Mouse (Mus musculus) layer of hippocampus, adult 9-11 months (tissue): ENCODE measurements around the gene Ly6g6c.

Experiments used
- DNase-seq: peaks from one replicate; pipeline ENCODE4 v3.0.0; 2022

Gene Ly6g6c

DNA sequence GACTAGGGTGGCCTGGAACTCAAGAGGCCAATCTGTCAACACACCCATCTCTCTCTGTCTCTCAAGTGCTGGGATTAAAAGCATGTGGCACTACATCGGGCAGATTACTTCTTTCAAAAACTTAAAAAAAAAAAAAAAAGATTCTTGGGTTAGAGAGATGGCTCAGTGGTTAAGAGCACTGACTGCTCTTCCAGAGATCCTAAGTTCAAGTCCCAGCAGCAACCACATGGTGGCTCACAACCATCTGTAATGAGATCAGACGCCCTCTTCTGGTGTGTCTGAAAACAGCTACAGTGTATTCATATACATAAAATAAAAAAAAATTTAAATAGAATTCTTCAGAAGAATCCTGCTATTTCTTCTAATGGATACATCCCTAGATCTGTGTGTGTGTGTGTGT lies 23.0 kb downstream of the Ly6g6c start:
- DNase-seq, result no peak

DNA sequence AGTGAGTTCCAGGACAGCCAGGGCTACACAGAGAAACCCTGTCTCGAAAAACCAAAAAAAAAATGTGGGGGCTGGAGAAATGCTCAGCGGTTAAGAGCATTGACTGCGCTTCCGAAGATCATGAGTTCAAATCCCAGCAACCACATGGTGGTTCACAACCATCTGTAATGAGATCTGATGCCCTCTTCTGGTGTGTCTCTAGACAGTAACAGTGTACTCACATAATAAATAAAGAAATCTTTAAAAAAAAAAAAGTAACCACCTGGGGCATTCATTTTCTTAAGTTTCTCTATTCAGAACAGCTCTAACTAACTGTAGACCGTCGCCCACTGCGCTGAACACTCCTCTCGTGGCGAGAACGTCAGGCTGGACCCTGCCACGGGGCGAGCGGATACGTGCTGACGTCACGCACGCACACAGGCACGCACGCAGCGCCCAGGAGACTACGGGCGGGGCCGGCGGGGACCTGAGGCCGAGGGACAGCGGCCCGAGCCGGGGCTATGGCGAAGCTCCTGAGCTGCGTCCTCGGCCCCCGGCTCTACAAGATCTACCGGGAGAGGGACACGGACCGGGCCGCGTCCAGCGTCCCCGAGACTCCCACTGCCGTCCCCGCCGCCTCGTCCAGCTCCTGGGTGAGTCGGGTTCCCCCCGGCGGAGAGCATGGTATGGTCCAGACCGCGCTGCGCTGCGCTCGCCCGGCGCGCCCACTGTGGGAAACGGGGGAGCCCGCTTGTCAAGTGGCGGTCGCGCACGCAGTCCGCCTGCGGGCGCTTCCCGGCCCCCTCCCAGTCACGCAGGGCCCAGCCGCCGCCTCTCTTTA lies 23.8 kb downstream of the Ly6g6c start, which contains the start of gene Abhd16a:
TSS of gene Abhd16a (plus strand) at position 439 of the 820 bp plus-strand sequence.
- peak; percentile 95 for DNase-seq

- DNase-seq, result no peak
Observed at GRCm38 (mm10) chr17:35090166-35090932, 25.2 kb downstream of the Ly6g6c start.

GRCm38 (mm10) chr17:35092403-35093198 lies 27.4 kb downstream of the Ly6g6c start:
- DNase-seq, result no peak

DNA sequence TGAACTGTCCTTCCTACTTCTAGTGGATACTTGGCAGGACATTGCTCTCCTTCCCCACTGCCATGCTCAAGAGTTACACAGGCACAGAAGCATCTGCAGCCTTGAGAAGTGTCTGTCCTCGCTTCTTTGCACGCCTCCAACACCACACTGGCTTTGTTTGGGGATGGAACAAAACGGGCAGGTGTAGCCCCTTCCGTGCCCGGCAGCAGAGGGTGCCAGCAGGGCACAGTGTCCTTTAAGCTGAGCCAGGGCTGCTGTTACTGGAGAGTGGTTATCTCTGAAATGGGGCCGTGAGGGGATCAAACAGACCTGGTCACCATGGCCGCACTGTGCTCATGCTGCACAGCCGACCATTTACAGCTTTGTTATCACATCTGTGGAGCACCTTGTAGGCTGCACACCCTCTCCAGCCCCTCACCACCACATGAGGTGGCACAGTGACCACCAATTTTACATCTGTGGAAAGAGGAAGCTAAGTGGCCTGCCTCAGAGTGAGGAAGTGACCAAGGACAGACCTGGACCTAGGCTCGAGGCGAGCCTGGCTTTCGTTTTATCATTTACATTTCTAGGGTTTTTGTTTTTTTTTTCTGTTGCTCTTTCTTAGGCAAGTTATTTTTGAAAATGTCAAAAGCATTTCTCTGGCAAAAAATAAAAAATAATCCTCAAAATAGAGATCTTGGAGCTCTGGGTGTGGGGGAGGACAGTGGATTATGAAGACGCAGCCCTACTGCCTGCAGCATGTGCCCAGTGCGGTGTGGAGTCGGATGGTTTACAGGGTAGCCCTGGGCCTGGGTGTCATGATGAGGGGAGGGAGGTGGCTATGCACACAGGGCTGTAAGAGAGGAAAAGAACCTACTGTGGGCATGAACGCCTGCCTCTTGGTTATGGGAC lies 29.5 kb downstream of the Ly6g6c start:
- DNase-seq, result no peak

DNA sequence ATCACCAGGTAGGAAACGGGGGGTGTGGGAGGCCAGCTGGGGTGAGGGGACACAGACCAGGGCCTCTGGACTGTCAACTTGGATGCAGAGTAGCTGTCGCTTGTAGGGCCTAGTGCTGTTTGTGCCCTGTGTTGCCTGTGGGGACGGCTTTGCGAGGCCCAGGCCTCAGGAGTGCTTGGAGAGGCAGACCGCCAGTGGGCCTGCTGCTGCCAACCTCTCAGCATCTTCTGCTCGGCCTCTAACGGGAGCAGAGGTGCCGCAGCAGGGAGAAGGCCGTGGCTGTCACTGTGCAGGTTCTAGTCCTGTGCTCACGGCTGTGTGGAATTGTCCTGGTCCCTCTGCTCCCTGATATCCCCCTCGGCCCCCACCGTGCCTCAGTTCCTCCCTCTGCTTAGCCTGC lies 31.4 kb downstream of the Ly6g6c start:
- no peak for DNase-seq

DNA sequence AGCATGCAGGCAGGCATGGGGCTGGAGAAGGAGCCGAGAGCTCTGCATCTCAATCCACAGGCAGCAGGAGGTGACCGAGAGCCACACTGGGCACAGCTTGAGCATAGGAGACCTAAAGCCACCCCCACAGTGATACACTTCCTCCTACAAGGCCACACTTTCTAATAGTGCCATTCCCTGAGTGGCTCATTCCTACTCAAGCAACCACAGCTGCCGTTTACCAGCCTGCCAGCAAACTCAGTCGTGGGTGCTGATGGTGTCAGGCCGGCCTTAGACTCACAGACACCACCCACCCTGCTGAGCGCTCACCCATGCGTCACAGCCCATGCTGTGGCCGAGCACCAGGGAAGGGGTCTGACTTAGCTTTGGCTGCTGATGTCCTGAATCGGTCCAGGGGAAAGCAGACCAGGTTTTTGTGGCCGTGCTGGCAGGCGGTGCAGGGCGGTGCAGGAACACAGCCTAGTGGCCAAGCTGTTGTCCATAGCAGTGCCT lies 32.0 kb downstream of the Ly6g6c start:
- peak; percentile 61 for DNase-seq

GRCm38 (mm10) chr17:35100196-35100765 lies 35.1 kb downstream of the Ly6g6c start:
- no peak for DNase-seq

DNA sequence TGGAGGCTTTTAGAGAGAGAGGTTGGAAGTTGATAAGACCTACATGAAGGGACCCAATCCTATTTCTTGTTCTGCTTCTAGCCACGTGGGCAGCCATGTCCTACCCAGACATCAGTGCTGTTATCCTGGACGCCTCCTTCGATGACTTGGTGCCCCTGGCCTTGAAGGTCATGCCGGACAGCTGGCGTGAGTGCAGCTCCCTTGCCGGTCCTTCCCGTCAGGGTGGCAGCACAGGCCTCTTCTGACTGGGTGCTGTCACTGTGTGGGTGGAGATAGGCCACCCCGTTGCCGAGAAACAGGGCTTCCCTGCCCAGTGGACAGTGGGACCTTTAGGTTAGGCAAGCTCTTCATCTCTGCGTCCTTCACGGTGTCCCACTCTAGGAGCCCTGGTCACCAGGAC lies 36.0 kb downstream of the Ly6g6c start:
- DNase-seq, result no peak

GRCm38 (mm10) chr17:35102299-35102698 lies 37.1 kb downstream of the Ly6g6c start:
- DNase-seq, result no peak

DNA sequence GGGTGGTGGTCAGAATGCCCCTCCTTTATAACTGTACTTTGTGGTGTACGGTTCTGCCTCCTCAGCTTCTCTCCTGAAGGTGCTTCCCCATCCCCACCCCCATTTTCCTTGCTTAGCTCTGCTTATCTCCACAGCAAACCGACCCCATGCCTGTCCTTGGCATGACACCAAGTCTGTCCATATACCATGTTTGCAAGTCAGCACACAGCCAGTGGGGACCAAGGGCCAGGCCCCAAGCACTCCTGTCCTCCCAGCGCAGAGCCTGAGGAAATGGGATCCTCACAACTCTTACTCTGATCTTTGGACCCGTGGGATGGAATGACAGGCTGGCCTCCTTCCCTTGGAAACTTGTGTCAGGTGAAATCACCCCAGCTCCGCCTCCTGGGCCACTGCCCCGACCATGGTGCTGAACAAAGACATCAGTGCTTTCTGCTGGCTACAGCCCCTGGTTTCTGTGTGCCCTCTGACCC lies 38.1 kb downstream of the Ly6g6c start:
- DNase-seq, result no peak

GRCm38 (mm10) chr17:35104079-35104478 lies 38.9 kb downstream of the Ly6g6c start:
- no peak for DNase-seq

GRCm38 (mm10) chr17:35104754-35105153 lies 39.6 kb downstream of the Ly6g6c start:
- DNase-seq, result no peak

DNA sequence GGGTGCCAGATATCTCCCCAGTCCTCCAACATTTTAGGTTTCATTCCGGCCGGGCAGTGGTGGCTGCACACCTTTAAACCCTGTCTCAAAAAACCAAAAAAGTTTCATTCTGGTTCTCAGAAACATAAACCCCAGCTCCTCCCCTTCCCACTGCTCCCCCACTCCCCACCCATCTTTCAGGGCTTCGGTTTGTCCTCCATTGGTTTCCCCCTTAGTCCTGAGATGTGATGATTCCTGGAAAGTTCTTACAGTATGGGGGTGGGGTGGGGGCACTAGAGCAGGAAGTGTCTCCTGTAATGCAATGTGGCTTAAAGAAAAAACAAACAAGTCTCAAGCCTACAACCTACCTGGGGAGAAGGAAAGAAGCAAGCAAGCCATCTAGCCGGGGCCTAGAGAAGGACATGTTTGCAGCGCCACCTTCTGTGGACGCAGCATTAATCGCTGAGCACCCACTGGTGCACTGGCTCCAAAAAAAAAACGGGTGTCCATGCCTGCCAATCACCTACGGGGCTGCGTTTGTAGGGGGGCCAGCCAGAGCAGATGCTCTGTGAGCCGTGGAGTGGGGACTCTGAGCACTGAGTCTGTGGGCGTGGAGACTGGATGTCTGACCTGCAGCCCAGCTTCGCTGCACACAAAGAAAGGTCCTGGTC lies 40.7 kb downstream of the Ly6g6c start:
- DNase-seq, result no peak

DNA sequence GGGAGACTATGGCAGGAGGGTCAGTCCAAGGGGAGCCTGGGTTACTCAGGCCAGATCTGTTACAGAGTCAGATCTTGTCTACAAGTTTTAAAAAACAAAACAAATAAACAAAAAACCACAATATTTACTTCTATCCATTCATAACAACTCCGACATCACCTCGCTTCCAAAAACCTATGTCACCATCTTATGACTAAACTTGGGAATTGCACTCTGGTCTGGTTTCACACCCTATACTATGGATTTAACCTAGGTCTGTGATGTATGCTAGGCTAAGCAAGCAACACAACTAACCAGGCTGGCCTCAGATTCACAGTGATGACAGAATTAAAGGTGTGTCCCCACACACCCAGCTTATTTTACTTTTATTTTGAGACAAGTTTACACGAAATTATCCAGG lies 41.3 kb downstream of the Ly6g6c start:
- no peak for DNase-seq

GRCm38 (mm10) chr17:35108097-35108496 lies 42.9 kb downstream of the Ly6g6c start, which contains the start of gene Ly6g5c:
Gene Ly6g5c (plus strand): TSS chr17:35108279.
- DNase-seq, result no peak

DNA sequence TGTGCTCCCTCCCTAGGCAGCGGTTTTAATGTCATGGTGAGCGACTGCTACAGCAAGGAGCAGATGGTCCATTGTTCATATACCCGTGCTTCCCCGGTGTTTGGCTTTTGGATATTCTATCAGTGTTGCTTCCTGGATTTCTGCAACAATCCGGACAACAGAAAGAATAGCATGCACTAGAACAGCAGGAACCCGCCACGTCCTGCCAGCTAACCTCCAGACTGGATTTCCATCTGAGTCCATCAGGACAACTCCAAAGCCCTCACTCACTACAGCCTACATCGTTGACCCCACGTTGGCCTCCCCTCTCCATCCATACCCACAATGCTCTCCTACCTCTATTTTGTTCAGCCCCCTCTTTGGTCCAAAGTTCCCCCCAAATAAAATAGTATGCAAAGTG lies 46.6 kb downstream of the Ly6g6c start:
- no peak for DNase-seq

DNA sequence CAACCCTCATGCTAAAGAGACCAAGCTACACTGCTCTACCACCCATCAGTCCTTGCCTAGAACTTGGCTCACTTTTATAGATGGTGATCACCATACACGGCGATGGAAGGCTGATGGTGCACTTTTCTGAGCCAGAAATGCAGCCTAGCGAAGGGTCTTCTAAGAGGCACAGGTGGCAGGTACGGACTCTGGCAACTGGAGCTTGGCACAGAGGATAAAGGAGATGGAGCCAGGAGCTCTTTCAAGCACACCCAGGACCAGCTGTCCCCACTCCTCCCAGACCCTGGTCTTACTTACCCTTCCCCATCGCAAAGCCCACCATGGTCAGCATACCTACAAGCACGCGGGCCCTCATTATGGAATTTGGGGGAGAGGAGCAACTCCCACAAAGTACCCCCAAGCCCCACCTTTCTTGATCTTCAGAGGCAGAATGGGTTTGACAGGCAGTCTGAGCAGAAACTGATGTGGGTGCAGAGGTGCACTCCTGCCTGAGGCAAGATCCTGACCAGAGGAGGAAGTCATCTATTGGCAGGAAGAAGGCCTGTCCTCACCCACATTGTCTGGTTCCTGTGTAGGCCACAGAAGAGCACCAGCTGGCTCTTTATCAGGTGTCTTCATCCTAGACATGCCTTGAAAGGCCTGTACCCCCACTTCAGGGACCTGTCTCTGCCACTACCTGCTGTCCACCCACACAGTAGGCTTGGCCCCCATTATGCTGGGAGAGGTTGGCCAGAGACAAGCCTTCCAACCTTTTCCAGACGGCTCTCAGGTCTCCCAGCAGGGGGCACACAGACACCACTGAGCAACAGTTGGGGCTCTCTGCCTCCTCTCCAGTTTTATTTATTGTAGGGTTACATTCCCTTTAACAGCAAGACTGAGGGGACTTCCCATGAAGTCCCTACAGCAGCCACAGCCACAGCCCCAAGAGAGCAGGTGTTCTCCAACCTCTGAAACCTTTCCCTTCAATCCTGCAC lies 50.1 kb downstream of the Ly6g6c start, which contains the start of gene Ly6g5b:
TSS of gene Ly6g5b (minus strand) at position 383 of the 974 bp plus-strand sequence.
- DNase-seq, result no peak
